Mouse (Mus musculus) brain, embryonic 14.5 days (tissue): ENCODE data around the gene Cnp. TPM values are rescaled to one million over a fixed set of nuclear protein-coding genes. Genes with fewer than 3 reads are reported as not detected.
"Not testable (repeated sequence)": the region's sequence is repeated elsewhere in the genome, so short reads cannot be mapped to it uniquely, and the experiment has no call there.

Source experiments
- DNase-seq: peaks from one replicate; pipeline ENCODE4 v3.0.0-alpha.2; 2011; ENCODE audit warnings: low read depth
- CTCF ChIP-seq: fragments of 200-500 bp; IDR thresholded peaks from 2 replicates; pipeline ENCODE4 v1.5.1; 2012; ENCODE audit warnings: inconsistent platforms, mild to moderate bottlenecking, moderate library complexity, borderline replicate concordance; ENCODE audit not compliant: insufficient read depth, insufficient read length; ENCODE audit errors: extremely low read depth
- POLR2A ChIP-seq: fragments of 200-500 bp; IDR thresholded peaks from 2 replicates; pipeline ENCODE4 v1.6.1; 2012; ENCODE audit warnings: mild to moderate bottlenecking, inconsistent platforms, borderline replicate concordance; ENCODE audit not compliant: poor library complexity, insufficient read depth, insufficient read length, severe bottlenecking; ENCODE audit errors: extremely low read depth
- polyA plus RNA-seq: library from polyadenylated mRNA; depleted of rRNA; stranded (reverse); fragments of >200 nt; gene quantifications from 2 replicates; pipeline ENCODE4 v1.2.3, GENCODE M21; 2012; rRNA removed

Gene Cnp
- polyA plus RNA-seq: 18.1 and 22.4 TPM in 2 replicates

DNA sequence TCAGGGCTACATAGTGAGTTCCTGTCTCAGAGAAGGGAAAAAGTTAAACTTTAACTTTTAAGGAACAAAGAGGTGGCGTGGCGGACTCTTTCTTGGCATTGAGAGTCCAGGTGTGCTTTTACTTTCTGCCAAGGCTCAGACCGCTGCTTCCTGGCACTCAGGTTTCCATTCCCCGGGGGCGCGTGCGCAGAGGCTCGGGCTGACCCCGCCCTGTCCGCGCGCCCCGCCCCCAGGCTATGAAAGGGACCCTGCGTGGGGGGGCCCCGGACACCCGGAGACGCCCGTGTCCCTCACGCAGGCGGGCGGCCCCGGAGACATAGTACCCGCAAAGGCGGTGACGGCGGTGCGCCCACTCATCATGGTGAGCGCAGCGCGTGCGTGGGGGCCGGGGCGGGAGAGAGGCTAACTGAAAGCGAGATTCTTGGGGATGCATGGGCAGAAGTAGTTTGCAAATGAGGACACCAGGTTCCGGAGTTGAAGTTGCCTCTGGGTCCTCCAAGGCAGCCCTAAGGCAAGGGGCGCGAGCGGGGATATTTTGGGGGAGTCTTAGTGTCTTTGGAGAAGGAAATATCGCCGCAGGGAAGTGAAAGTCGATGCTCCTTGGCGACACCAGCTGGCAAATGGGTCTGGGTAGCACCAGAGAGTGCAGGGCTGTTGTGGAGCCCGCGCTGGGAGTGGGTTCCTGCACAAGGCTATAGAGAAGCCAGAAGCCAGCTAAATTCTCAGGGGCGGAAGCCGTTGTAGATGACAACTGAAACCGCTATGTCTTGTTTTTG lies at the start of gene Cnp:
Gene Cnp (plus strand): TSS at position 197 of the 776 bp plus-strand sequence.
- peak; percentile 72 for DNase-seq
- TF ChIP-seq POLR2A (0 out of 2 replicates have a peak, but pooled peaks have one; percentile 6), CTCF (no peak)

- TF ChIP-seq CTCF (no peak), POLR2A (no peak)
- DNase-seq: no peak
These were observed 49.6 kb upstream of the Cnp start for GRCm38 (mm10) chr11:100524987-100525630.

DNA sequence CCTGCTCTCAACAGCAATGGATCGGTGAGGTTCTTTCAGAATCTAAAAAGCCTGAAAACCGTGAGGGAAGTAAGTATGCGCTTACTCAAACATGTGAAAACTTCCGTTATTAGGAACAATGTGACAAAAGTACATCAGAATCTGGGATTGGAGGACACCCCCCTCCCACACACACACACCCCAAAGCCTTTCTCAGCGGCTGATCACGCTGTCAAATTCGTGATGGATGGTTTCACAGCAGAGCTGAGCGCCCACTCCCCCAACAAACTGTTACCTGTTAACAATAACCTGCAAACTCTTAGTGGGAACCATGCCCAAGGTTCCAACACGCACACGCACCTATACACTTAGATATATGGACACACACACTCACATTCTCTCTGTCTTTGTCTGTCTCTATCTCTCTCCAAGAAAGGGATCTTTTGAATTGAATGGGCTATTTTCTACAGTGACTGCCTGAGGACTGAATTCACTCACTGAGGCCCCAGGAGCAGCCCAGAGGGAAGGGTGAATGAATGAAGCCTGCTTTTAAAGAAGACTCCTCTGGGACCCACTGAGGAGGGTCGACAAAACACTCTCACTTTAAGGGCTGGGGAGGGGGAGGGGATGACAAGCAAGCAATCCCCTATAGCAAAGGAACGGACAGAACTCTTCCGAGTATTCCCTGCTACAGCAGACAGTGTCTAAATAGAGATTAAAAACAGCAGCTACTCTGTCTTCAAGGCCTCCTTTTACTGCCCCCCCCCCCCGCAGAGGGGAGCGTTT lies 48.5 kb upstream of the Cnp start:
- TF ChIP-seq POLR2A: no peak

GRCm38 (mm10) chr11:100527066-100527457 lies 47.6 kb upstream of the Cnp start:
- peak; percentile 89 for DNase-seq
- TF ChIP-seq POLR2A: no peak
- TF ChIP-seq CTCF: no peak; the same call in 1 of the 2 replicates

More for the DNA sequence above, 48.5 kb upstream of the Cnp start:
- DNase-seq: peak; percentile 28

GRCm38 (mm10) chr11:100527458-100528374 lies 47.0 kb upstream of the Cnp start, which contains the start of gene Acly:
Gene Acly, minus strand, starts transcription at chr11:100528000.
- TF ChIP-seq CTCF (no peak), POLR2A (peak; percentile 89; the same call in 1 of the 2 replicates)
- DNase-seq: peak; percentile 100

GRCm38 (mm10) chr11:100528375-100529165 lies 46.1 kb upstream of the Cnp start:
- no peak for DNase-seq
- no peak for TF ChIP-seq CTCF
- TF ChIP-seq POLR2A: no peak

GRCm38 (mm10) chr11:100533871-100534270 lies 40.8 kb upstream of the Cnp start:
- TF ChIP-seq CTCF (no peak), POLR2A (no peak)
- DNase-seq: no peak

- not testable (repeated sequence) for DNase-seq
These were observed 40.3 kb upstream of the Cnp start for GRCm38 (mm10) chr11:100534411-100534810.

- not testable (repeated sequence) for DNase-seq
These were observed 39.9 kb upstream of the Cnp start for GRCm38 (mm10) chr11:100534821-100535220.

- DNase-seq: no peak
- TF ChIP-seq POLR2A: no peak
These were observed 38.7 kb upstream of the Cnp start for GRCm38 (mm10) chr11:100535996-100536395.

DNA sequence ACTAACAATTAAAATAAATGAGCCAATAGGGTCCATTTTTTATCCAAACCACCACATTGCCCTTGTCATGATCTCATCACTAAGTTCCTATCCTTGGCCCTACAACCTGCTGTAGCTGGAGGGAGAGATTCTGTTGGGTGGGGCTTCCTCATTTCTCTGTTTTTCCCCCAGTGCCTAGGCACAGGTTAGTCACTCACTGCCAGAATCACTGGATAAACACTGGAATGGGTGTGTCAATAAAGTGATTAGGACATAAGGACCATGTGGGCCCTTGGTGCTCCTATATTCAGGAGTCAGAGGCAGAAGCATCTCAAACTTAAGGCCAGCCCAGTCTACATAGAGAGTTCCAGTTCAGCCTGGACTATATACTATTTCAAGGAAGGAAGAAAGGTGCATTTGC lies 38.2 kb upstream of the Cnp start:
- TF ChIP-seq CTCF (no peak), POLR2A (no peak)
- no peak for DNase-seq

DNA sequence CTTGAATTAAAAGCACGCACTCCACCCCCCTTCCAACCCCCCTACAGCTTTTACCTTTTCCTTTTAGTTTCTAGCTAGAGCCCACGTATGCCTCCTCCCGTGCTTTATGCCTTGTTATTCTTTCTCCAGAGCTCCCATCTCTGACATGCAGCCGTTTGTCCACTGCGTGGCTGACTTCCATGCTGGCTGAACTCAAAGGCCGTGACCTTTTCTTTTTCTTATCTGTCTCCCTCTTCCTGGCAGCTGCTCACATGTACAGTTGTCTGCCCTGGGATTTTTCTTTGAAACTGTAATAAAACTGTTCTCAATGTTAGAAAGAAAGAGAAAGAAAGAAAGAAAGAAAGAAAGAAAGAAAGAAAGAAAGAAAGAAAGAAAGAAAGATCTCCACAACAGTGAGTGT lies 33.7 kb upstream of the Cnp start:
- no peak for TF ChIP-seq POLR2A
- no peak for TF ChIP-seq CTCF
- DNase-seq: no peak
